Mouse (Mus musculus) gastrocnemius, postnatal 36 days (tissue): ENCODE measurements at regions not wholly inside any gene's neighbourhood (a gene's known extent, or its start where the extent isn't known, plus 50 kb on each side); places are given as distances from the start of the nearest gene placed in this dataset.

Source experiments
- microRNA-seq, 2 experiments: library from miRNA; unstranded; fragments of <30 nt; microRNA quantifications; one replicate each; pipeline ENCODE4 v1.2.0; 2021

Small RNAs in the stretch of these regions (microRNA-seq; reads per million reads assigned to microRNA genes)
- 0 reads per million in 2 experiments for gene Gm22402
